Mouse (Mus musculus) midbrain, postnatal 0 days (tissue): Measurements from ENCODE around the gene Mcmbp. TPM values are rescaled to one million over a fixed set of nuclear protein-coding genes. Genes with fewer than 3 reads are reported as not detected.
A peak's percentile ranks its signal among the peaks of the same experiment; 100 is the strongest.

ENCODE experiments used
- ATAC-seq: fragments of 200-750 bp; cut with Nextera tagmentation; 2 replicates; pipeline ENCODE4 v1.8.0; 2017; ENCODE audit warnings: moderate number of reproducible peaks, mild to moderate bottlenecking, moderate TSS enrichment, moderate library complexity; ENCODE audit not compliant: low FRiP score
- DNase-seq: peaks from one replicate; pipeline ENCODE4 v3.0.0-alpha.2; 2015; ENCODE audit warnings: low spot score
- H3K27ac ChIP-seq: fragments of 300-500 bp; sonication (generic); 2 replicates; pipeline ENCODE4 v1.5.1; 2014; ENCODE audit warnings: low read depth, mild to moderate bottlenecking, low read length, mixed read lengths
- H3K27me3 ChIP-seq: fragments of 300-500 bp; sonication (generic); 2 replicates; pipeline ENCODE4 v1.6.1; 2014; ENCODE audit warnings: low read length, control low read depth, mixed read lengths; ENCODE audit not compliant: insufficient read depth
- H3K36me3 ChIP-seq: fragments of 300-500 bp; sonication (generic); 2 replicates; pipeline ENCODE4 v1.6.1; 2014; ENCODE audit warnings: low read length, control low read depth, mixed read lengths; ENCODE audit not compliant: insufficient read depth
- H3K4me1 ChIP-seq: fragments of 300-500 bp; sonication (generic); 2 replicates; pipeline ENCODE4 v1.6.1; 2014; ENCODE audit warnings: mild to moderate bottlenecking, control low read depth, antibody characterized with exemption, low read length, mixed read lengths; ENCODE audit not compliant: insufficient read depth
- H3K4me2 ChIP-seq: fragments of 300-500 bp; sonication (generic); 2 replicates; pipeline ENCODE4 v1.6.1; 2014; ENCODE audit warnings: low read depth, mild to moderate bottlenecking, low read length, mixed read lengths; ENCODE audit not compliant: poor library complexity, severe bottlenecking
- H3K4me3 ChIP-seq: fragments of 300-500 bp; sonication (generic); 2 replicates; pipeline ENCODE4 v1.5.1; 2014; ENCODE audit warnings: low read depth, mild to moderate bottlenecking, low read length, moderate library complexity
- H3K9ac ChIP-seq: fragments of 300-500 bp; sonication (generic); replicated peaks from 2 replicates; pipeline ENCODE4 v1.6.1; 2014; ENCODE audit warnings: mild to moderate bottlenecking, low read length, moderate library complexity, mixed read lengths; ENCODE audit not compliant: poor library complexity, severe bottlenecking
- H3K9me3 ChIP-seq: fragments of 300-500 bp; sonication (generic); 2 replicates; pipeline ENCODE4 v1.6.1; 2016; ENCODE audit warnings: low read length, control low read depth
- CTCF ChIP-seq: IDR thresholded peaks from 2 replicates; pipeline ENCODE4 v1.5.1; 2016; ENCODE audit warnings: antibody characterized with exemption, mild to moderate bottlenecking
- WGBS: fragments of 180-500 bp; shearing (Covaris S2); extraction: QIAGEN DNeasy Blood & Tissue Kit; methylation state at CpG from one replicate; pipeline ENCODE4 v1.1.7; 2014; 5-methylcytosine and 5-hydroxymethylcytosine counted together
- polyA plus RNA-seq: library from polyadenylated mRNA; unstranded; fragments of >200 nt; fragmentation: Nextera tagmentation; extraction: Ambion mirVana; gene quantifications from 2 replicates; pipeline ENCODE4 v1.2.1, GENCODE M21; 2015
- total RNA-seq: library from RNA; depleted of rRNA; stranded (reverse); fragments of >200 nt; gene quantifications from 2 replicates; pipeline ENCODE4 v1.2.3, GENCODE M21; 2014

Gene Mcmbp
- total and polyA plus RNA-seq, 2 experiments from 2014 or later, result 37.1 to 42.7 TPM

DNA sequence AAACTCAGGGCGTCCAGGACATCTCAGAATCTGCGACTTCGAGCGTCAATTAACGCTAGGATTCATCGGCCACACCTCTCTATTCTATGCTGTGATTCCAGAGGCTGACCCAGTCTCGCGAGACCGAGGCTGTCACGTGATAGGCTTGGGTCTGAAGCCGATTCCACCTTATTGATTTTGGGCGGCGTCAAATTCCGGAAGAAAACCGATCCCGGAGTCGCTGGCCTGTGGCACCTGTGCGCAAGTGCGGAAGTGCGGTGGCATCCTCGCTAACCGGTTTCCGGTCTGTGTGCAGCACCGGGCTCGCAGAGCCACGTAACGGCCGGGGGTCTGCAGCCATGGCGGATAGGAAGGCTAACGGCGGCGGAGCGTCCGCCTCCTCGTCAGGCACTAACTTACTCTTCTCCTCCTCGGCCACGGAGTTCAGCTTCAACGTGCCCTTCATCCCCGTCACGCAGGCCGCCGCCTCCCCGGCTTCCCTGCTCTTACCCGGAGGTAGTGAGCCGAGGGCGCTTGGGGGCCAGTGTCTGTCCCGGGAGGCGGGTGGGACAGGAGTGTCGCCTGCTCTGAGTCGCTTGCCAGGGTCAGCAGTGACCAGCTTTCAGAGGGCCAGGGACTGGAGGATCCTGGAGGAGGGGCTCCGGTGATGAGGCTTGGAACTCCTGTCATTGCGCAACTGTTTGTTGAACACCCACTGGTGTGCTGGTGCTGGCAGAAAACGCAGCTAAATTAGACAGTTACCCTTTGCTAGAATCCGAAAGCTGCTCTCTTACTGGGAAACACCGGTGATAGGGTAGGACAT lies 4.6 kb upstream of the Mcmbp start, which contains the start of gene Sec23ip:
Sec23ip (plus strand) TSS at position 260 of the 802 bp plus-strand sequence.
- Histone ChIP-seq H3K4me3 (peak within 1 kb of the TSS; percentile 62), H3K9me3 (no peaks in the 10 kb centered on the region), H3K27ac (peak within 1 kb of the TSS; percentile 80), H3K36me3 (no peaks in the 10 kb centered on the region), H3K4me2 (peak within 1 kb of the TSS; percentile 83), H3K27me3 (no peaks in the 10 kb centered on the region), H3K4me1 (peaks cover 8% of the 10 kb centered on the region; the same call in 1 of the 2 replicates), H3K9ac (peak within 1 kb of the TSS; percentile 77)
- WGBS, result under 1% methylated on average over 50 of the region's 55 CpGs
- no peak for TF ChIP-seq CTCF
- DNase-seq (peak; percentile 99), ATAC-seq (peak; percentile 89)

GRCm38 (mm10) chr7:128743898-128744297 lies 3.6 kb upstream of the Mcmbp start:
- ATAC-seq, result no peak
- H3K36me3 ChIP-seq, result no peaks in the 10 kb centered on the region
- 65% methylated on average over 2 of the region's 2 CpGs for WGBS
- no peaks in the 10 kb centered on the region for H3K9me3 ChIP-seq
- no peak overlapping the region for H3K27ac ChIP-seq
- H3K4me3 ChIP-seq, result peak overlapping the region; percentile 62
- peak overlapping the region; percentile 50 for H3K4me2 ChIP-seq
- no peak overlapping the region; the same call in 1 of the 2 replicates for H3K9ac ChIP-seq
- no peak for DNase-seq
- no peaks in the 10 kb centered on the region for H3K27me3 ChIP-seq
- no peak for TF ChIP-seq CTCF
- peaks cover 10% of the 10 kb centered on the region for H3K4me1 ChIP-seq

GRCm38 (mm10) chr7:128739462-128740277 lies 625 bp downstream of the Mcmbp start:
- ATAC-seq (peak; percentile 29; the same call in 1 of the 2 replicates), DNase-seq (peak; percentile 27)
- Histone ChIP-seq H3K27ac (peak overlapping the region; percentile 88), H3K36me3 (no peaks in the 10 kb centered on the region), H3K4me2 (peak overlapping the region; percentile 86), H3K4me1 (peaks cover 14% of the 10 kb centered on the region), H3K9ac (peak overlapping the region; percentile 93), H3K27me3 (no peaks in the 10 kb centered on the region), H3K9me3 (no peaks in the 10 kb centered on the region), H3K4me3 (peak overlapping the region; percentile 100)
- under 1% methylated on average over 76 of the region's 80 CpGs for WGBS
- no peak for TF ChIP-seq CTCF

DNA sequence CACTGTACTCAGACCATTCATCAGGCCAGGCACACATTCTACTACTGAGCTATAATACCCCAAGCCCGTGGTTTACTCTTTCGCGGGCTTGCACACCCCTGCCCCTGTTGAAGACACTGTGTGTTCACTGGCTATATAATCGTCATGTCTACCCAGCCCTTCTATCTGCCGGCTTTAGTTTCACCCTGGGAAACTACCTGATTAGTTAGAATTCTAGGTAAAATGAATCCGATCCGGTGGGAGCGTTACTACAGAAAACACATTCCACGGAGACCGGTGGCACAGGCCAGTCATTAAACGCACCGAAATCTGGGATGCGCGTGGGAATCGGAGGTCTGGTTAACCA lies 1.2 kb downstream of the Mcmbp start:
- Histone ChIP-seq H3K4me3 (peak overlapping the region; percentile 100), H3K9ac (peak overlapping the region; percentile 93), H3K27ac (no peak overlapping the region), H3K4me2 (peak overlapping the region; percentile 86), H3K27me3 (no peaks in the 10 kb centered on the region), H3K4me1 (peaks cover 14% of the 10 kb centered on the region), H3K36me3 (no peaks in the 10 kb centered on the region), H3K9me3 (no peaks in the 10 kb centered on the region)
- no peak for TF ChIP-seq CTCF
- no peak for DNase-seq
- ATAC-seq, result no peak
- WGBS, result 1% methylated on average over 15 of the region's 15 CpGs

DNA sequence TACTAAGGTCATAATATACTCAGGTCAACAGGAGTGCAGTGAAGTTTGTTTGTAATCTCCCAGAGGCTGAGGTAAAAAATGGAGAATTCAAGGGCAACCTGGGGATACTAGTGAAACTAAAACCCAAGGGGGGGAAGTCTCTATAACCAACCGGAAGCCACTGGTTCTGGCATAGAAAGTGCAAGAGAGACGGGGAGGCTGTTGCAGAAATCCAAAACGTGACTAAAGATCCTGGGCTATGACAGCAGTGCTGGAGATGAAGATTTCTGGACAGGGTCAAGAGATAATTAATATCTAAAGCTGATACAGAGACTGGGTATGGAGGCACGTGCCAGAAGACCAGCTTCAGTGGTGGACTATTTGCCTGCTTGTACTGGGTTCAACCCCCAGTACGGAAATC lies 2.3 kb downstream of the Mcmbp start:
- Histone ChIP-seq H3K27me3 (no peaks in the 10 kb centered on the region), H3K36me3 (no peaks in the 10 kb centered on the region), H3K4me2 (peak overlapping the region; percentile 86; the same call in 1 of the 2 replicates), H3K4me3 (peak overlapping the region; percentile 100; the same call in 1 of the 2 replicates), H3K9ac (no peak overlapping the region), H3K27ac (no peak overlapping the region), H3K9me3 (no peaks in the 10 kb centered on the region), H3K4me1 (peaks cover 14% of the 10 kb centered on the region)
- DNase-seq (no peak), ATAC-seq (no peak)
- no peak for TF ChIP-seq CTCF
- WGBS, result 75% methylated on average over 5 of the region's 5 CpGs
